Mouse (Mus musculus) heart, adult 2 months (tissue): ENCODE results near the gene Src.

ENCODE experiments used
- CTCF ChIP-seq: fragments of 200-600 bp; IDR thresholded peaks from 2 replicates; pipeline ENCODE4 v1.8.1; 2022; ENCODE audit warnings: antibody characterized with exemption, mild to moderate bottlenecking, moderate library complexity
- EP300 ChIP-seq: fragments of 200-500 bp; IDR thresholded peaks from 2 replicates; pipeline ENCODE4 v1.6.1; 2011; ENCODE audit warnings: low read depth, low read length, control low read depth; ENCODE audit not compliant: insufficient read depth
- POLR2A ChIP-seq: fragments of 200-500 bp; IDR thresholded peaks from 2 replicates; pipeline ENCODE4 v1.6.1; 2011; ENCODE audit warnings: mild to moderate bottlenecking, low read depth, low read length, control low read depth; ENCODE audit not compliant: insufficient read depth

DNA sequence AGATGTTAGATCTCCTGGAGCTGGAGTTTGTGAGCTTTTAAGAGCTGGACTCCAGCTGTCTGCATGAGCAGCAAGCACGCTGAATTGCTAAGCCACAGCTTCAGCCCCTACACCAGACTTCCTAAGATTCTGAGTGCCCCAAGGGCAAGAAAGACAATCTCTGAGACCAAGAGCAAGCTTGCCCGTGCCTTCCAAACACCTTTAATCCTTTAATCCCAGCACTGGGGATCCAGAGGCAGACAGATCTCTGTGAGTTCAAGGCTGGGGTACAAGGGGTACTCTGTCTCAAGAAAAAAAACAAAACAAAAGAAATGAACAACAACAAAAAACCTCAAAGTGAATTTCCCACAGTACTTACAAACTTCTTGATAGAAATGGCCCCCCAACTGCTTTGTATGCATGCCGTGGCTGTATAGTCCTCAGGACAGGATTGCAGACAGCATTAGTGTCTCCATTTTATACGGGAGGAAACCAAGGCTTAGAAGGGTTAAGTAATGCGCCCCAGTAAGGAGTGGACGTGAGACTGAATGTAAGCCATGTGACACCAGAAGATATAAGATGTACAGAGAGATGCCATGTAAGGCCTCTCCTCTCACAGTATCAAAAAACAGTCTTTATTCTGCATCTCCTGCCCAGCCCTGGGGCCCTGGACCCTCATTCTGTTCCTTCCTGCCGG lies 68.9 kb downstream of the Src start:
- TF ChIP-seq POLR2A (no peak), CTCF (no peak), EP300 (no peak)
